ENCODE assay signal across 8 mouse cellular contexts in the genomic region with DNA sequence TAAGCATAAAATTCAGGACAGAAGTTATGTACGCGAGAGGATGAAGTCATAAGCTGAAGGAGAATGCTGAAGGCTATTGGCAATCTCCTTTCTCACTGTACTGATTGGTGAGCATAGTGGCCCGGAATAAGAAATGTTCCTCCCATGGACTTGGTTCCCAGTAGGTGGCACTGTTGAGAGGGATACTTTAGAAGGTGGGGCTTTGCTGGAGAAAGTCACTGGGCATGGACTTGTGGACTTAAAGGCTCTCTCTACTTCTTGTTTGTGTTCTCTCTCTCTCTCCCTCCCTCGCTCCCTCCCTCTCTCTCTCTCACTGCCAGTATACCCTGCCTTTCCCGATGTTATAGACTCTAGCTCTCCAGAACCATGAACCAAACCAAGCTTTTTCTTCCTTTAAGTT. TPM values are rescaled to one million over a fixed set of nuclear protein-coding genes. Genes with fewer than 3 reads are reported as not detected.
A peak's percentile ranks its signal among the peaks of the same experiment; 100 is the strongest.
DNase-seq lines count a peak whose midpoint lies in the region; TF ChIP-seq lines count a peak whose summit lies in the region.
"Had no signal": no experiment of that assay in that cellular context is flagged by ENCODE, and none has a peak within 500 bp of the region (broad histone marks: within the 10 kb centered on the region; RNA-seq: fewer than 3 reads in every experiment).

No protein-coding gene starts in this region.

- H3K27ac ChIP-seq in left cerebral cortex, adult 2 months = no peak overlapping the region

- intact Hi-C loops in left cerebral cortex, adult 2 months (cut with DNase I) = no loop called here
- intact Hi-C loops in left cerebral cortex, postnatal 10 days (cut with DNase I) = no loop called here

- peak; percentile 67 for TF ChIP-seq CTCF in left cerebral cortex, adult 2 months (IDR thresholded peaks at IDR 0.05)

- no peak overlapping the region for H3K4me3 ChIP-seq in left cerebral cortex, adult 2 months
- H3K4me3 ChIP-seq: megakaryocyte, embryonic 14.5 days had no signal

- no peak for DNase-seq in left cerebral cortex, adult 2 months (ENCODE audit: extremely low spot score in 1 of 2, low spot score in 2 of 2)
- no peak for DNase-seq in left cerebral cortex, postnatal 10 days (ENCODE audit: extremely low spot score in 1 of 2, low spot score in 2 of 2)
- DNase-seq in ES-CJ7 (ENCODE audit: low read depth, low spot score) = peak; percentile 65
- DNase-seq in adrenal gland, adult 2 months = peak; percentile 44
- DNase-seq in gastrocnemius, postnatal 25 days = peak; percentile 15
- peak; percentile 75 for DNase-seq in lung, postnatal 25 days (ENCODE audit: low spot score)
- no peak for DNase-seq in frontal cortex, postnatal 14 days (ENCODE audit: low spot score in 2 of 2)

RNA-seq across cellular contexts. Expression of a gene that starts 45.8 kb away (rescaled TPM):
- total RNA-seq in left cerebral cortex, adult 2 months (2021) = not detected
- total RNA-seq in left cerebral cortex, postnatal 10 days (2021) = under 1 TPM in 1 of 2 experiments, not detected in 1; 0.24 TPM
- total RNA-seq in adrenal gland, adult 2 months (2021) = not detected
- polyA plus RNA-seq in adrenal gland, adult 2 months (2012; rRNA removed) = 0.06 and 0.07 TPM in 2 replicates
- total RNA-seq in gastrocnemius, postnatal 25 days (2021) = not detected

RNA-seq across cellular contexts. Expression of a gene that starts 50.3 kb away (rescaled TPM):
- under 1 TPM in 1 of 2 experiments, not detected in 1; 0.23 TPM for total RNA-seq in left cerebral cortex, adult 2 months (2021)
- total RNA-seq in left cerebral cortex, postnatal 10 days (2021) = 1 to 10 TPM; 2.8 to 3.7 TPM
- total RNA-seq in adrenal gland, adult 2 months (2021) = 1 to 10 TPM; 1.7 to 2.8 TPM
- polyA plus RNA-seq in adrenal gland, adult 2 months (2012; rRNA removed) = 2.7 and 3.0 TPM in 2 replicates
- total RNA-seq in gastrocnemius, postnatal 25 days (2021) = under 1 TPM; 0.64 to 0.70 TPM

Comparison
In these comparisons a context has a peak if more than half of its experiments do, and no peak if none do; other contexts are left out.
1. DNase-seq: peak in ES-CJ7 (single experiment), adrenal gland, adult 2 months (single experiment), gastrocnemius, postnatal 25 days (single experiment) and lung, postnatal 25 days (single experiment); none in left cerebral cortex, adult 2 months (0 of 2), left cerebral cortex, postnatal 10 days (0 of 2) and frontal cortex, postnatal 14 days (0 of 2).